Mouse (Mus musculus) inflammation-experienced regulatory T-cells, adult 6 months (primary cell): Measurements from ENCODE around the gene Dpf3. TPM values are rescaled to one million over a fixed set of nuclear protein-coding genes. Genes with fewer than 3 reads are reported as not detected.

ENCODE experiments used
- ATAC-seq: one replicate; pipeline ENCODE4 v1.8.0; 2017
- polyA plus RNA-seq, 3 experiments: library from polyadenylated mRNA; unstranded; fragments of 100-300 nt; shearing (Covaris generic); gene quantifications; one replicate each; pipeline ENCODE4 v1.2.1; 2017

The Dpf3 gene
- polyA plus RNA-seq, 3 experiments from 2014 or later = 0.40 TPM; not detected in 2

- ATAC-seq = no peak
Measured at GRCm38 (mm10) chr12:83337776-83338149, 149.8 kb downstream of the Dpf3 start.

- no peak for ATAC-seq
Measured at GRCm38 (mm10) chr12:83337077-83337775, 150.3 kb downstream of the Dpf3 start.

GRCm38 (mm10) chr12:83330056-83330455, 157.5 kb downstream of the Dpf3 start:
- no peak for ATAC-seq

- ATAC-seq = no peak
Measured at GRCm38 (mm10) chr12:83328899-83329298, 158.6 kb downstream of the Dpf3 start.

GRCm38 (mm10) chr12:83328491-83328890, 159.0 kb downstream of the Dpf3 start:
- no peak for ATAC-seq

GRCm38 (mm10) chr12:83327451-83327850, 160.1 kb downstream of the Dpf3 start:
- no peak for ATAC-seq

- ATAC-seq = no peak
Measured at GRCm38 (mm10) chr12:83320725-83321124, 166.8 kb downstream of the Dpf3 start.

GRCm38 (mm10) chr12:83317646-83318443, 169.7 kb downstream of the Dpf3 start:
- no peak for ATAC-seq

GRCm38 (mm10) chr12:83314666-83315065, 172.8 kb downstream of the Dpf3 start:
- ATAC-seq = no peak

GRCm38 (mm10) chr12:83312818-83313217, 174.7 kb downstream of the Dpf3 start:
- no peak for ATAC-seq

GRCm38 (mm10) chr12:83310567-83310966, 176.9 kb downstream of the Dpf3 start:
- no peak for ATAC-seq

GRCm38 (mm10) chr12:83309031-83309804, 178.3 kb downstream of the Dpf3 start:
- no peak for ATAC-seq

- ATAC-seq = no peak
Measured at GRCm38 (mm10) chr12:83308627-83309026, 178.9 kb downstream of the Dpf3 start.

GRCm38 (mm10) chr12:83303221-83303620, 184.3 kb downstream of the Dpf3 start:
- no peak for ATAC-seq

GRCm38 (mm10) chr12:83302320-83303153, 185.0 kb downstream of the Dpf3 start:
- no peak for ATAC-seq

GRCm38 (mm10) chr12:83301616-83302319, 185.7 kb downstream of the Dpf3 start:
- ATAC-seq = no peak

- ATAC-seq = no peak
Measured at GRCm38 (mm10) chr12:83298358-83298757, 189.2 kb downstream of the Dpf3 start.

GRCm38 (mm10) chr12:83295031-83295430, 192.5 kb downstream of the Dpf3 start:
- no peak for ATAC-seq

GRCm38 (mm10) chr12:83291915-83292314, 195.6 kb downstream of the Dpf3 start:
- no peak for ATAC-seq

- no peak for ATAC-seq
Measured at GRCm38 (mm10) chr12:83286496-83287492, 200.7 kb downstream of the Dpf3 start.
